Mouse (Mus musculus) layer of hippocampus, adult 18-20 months (tissue): ENCODE results near the gene Tsen54. TPM values are rescaled to one million over a fixed set of nuclear protein-coding genes. Genes with fewer than 3 reads are reported as not detected.

Experiments used
- DNase-seq, 2 experiments: peaks; one replicate each; pipeline ENCODE4 v3.0.0; 2022; ENCODE audit warnings: low spot score in 2 of 2
- microRNA-seq, 2 experiments: library from miRNA; unstranded; fragments of <30 nt; microRNA quantifications; one replicate each; pipeline ENCODE4 v1.2.0; 2021
- total RNA-seq, 2 experiments: library from RNA; stranded (reverse); gene quantifications; 2 replicates each; pipeline ENCODE4 v1.2.3; 2021

The Tsen54 gene
- total RNA-seq, 2 experiments from 2014 or later: 11.1 to 11.4 TPM

DNA sequence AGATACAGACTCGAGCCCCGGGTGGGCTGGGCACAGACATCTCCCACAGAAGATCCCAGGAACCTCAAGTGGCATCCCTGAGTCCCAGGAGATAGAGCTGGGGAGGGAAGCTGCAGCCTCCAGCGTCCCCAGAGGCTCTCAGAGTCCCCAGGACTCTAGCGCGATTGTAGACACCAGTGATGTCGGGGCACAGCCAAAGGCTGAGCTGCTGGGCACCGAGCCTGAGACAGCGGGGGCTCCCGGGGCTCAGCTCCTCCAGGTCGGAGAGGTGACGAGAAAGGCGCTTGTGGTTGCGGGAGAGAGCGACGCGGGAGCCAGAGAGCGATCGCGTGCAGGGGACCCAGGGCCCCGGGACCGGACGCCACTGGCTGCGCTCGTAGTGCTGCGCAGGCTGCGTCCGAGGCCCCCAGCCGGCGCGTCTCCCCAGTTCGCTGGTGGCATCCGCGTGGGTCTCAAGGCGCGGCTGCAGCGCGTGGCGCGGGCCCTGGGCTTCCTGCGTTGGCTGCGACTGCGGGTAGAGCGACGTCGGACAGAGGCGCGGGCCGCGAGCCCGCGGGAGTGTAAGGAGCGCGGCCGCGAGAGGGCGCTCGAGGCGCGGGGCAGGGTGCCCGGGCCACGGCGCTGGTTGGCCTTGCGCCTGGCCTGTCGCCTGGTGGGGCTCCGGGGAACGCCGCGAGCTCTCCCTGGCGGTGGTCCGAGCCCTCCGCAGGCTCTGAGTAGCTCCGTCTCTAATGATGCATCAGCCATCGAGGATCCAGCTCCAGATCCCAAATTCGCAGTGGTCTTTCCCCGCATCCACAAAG lies 44.8 kb downstream of the Tsen54 start:
- DNase-seq: peak; percentile 24 to 75

DNA sequence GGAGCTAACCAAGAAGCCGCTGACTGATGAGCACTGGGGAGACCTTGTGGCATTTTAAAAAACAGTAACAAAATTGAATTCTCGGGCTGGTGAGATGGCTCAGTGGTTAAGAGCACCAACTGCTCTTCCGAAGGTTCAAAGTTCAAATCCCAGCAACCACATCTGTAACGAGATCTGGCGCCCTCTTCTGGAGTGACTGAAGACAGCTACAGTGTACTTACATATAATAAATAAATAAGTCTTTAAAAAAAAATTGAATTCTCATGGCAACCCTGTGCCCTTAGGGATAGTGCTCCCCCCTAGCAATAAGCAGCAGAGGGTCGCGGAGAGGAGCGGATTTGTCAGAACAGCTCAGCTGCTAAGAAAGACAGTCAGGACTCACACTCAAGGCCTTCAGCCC lies 49.4 kb downstream of the Tsen54 start:
- no peak for DNase-seq

DNA sequence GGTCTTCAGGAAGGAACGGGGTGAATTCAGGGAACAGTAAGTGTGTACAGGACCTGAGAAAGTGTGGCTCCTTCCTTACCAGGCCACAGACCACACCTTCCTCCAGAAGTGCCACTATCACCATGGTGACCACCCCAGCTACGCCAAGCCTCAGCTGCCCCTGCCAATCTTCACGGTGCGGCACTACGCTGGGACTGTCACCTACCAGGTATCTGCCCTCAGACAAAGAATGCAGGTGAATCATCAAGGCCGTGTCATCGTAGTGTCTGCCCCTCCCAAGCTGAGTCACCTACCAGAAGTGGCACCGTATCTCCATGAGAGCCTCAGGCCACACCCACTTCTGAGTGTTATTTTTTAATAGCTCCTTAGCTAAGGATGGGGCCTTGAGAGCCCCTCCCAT lies 54.9 kb downstream of the Tsen54 start:
- no peak for DNase-seq

DNA sequence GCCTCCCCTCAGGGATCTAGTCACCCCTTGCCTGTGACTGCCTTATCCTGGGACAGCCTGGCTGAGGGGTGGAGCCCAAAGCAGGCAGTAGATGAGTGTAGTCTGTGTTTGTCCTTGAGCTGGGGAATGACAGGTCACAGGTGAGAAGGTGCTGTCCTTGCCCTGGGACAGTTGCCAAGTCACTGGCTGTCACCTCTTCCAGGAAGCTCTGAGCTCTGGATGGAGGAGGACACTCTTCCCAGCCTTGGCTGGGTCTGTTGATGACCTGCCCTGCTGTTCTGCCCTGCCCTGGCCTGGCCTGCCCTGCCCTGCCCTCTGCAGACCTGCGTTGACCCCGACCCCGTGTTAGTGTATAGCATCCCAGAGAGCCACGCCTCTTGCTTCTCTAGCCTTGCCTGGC lies 57.9 kb downstream of the Tsen54 start:
- DNase-seq: no peak

Small RNA genes within 50 kb of the gene (microRNA-seq; reads per million reads assigned to microRNA genes)
- gene Mir5621: 1.4 to 2.0 reads per million in 2 experiments

Other genes starting within 250 kb of the Tsen54 start
- 10 to 100 TPM; 49.0 to 50.1 TPM for gene Mrps7, start 210.8 kb upstream of the Tsen54 start, total RNA-seq
- gene Gga3, start 210.7 kb upstream of the Tsen54 start, total RNA-seq: 10 to 100 TPM; 68.6 to 73.5 TPM
- 10 to 100 TPM; 18.9 to 19.4 TPM for gene Mif4gd, start 201.8 kb upstream of the Tsen54 start, total RNA-seq
- 10 to 100 TPM; 59.2 to 61.9 TPM for gene Slc25a19, start 186.4 kb upstream of the Tsen54 start, total RNA-seq
- 100 to 1,000 TPM; 184 to 203 TPM for gene Grb2, start 106.1 kb upstream of the Tsen54 start, total RNA-seq
- gene Tmem94, start 49.3 kb upstream of the Tsen54 start, total RNA-seq: 10 to 100 TPM; 50.9 to 56.1 TPM
- gene Caskin2, start 1.1 kb upstream of the Tsen54 start, total RNA-seq: 10 to 100 TPM; 19.4 to 19.9 TPM
- 1 to 10 TPM; 2.5 to 3.0 TPM for gene Llgl2, start 9.3 kb downstream of the Tsen54 start, total RNA-seq
- under 1 TPM; 0.15 to 0.57 TPM for gene Myo15b, start 43.7 kb downstream of the Tsen54 start, total RNA-seq
- under 1 TPM; 0.46 to 0.74 TPM for gene Smim5, start 85.2 kb downstream of the Tsen54 start, total RNA-seq
- not detected for gene Smim6, start 97.3 kb downstream of the Tsen54 start, total RNA-seq
- 10 to 100 TPM; 51.3 to 56.7 TPM for gene Sap30bp, start 118.6 kb downstream of the Tsen54 start, total RNA-seq
- gene Recql5, start 118.8 kb downstream of the Tsen54 start, total RNA-seq: 10 to 100 TPM; 28.6 to 29.4 TPM
- 1 to 10 TPM; 7.9 to 8.7 TPM for gene Itgb4, start 160.0 kb downstream of the Tsen54 start, total RNA-seq
- 10 to 100 TPM; 11.7 to 14.1 TPM for gene Galk1, start 198.0 kb downstream of the Tsen54 start, total RNA-seq
- 100 to 1,000 TPM; 267 to 281 TPM for gene H3f3b, start 213.2 kb downstream of the Tsen54 start, total RNA-seq
- 10 to 100 TPM; 20.6 to 23.1 TPM for gene Unk, start 215.6 kb downstream of the Tsen54 start, total RNA-seq